Mouse (Mus musculus) CH12.LX (cell line): Measurements from ENCODE around the gene Scel. TPM values are rescaled to one million over a fixed set of nuclear protein-coding genes. Genes with fewer than 3 reads are reported as not detected.

Experiments
- DNase-seq: peaks from one replicate; pipeline ENCODE4 v3.0.0-alpha.2; 2013; ENCODE audit errors: extremely low read depth
- H3K27ac ChIP-seq: 2 replicates; pipeline ENCODE4 v1.5.1; 2012; ENCODE audit warnings: low read depth, mild to moderate bottlenecking, control low read depth, moderate library complexity; ENCODE audit not compliant: insufficient read depth
- H3K27me3 ChIP-seq: replicated peaks from 2 replicates; pipeline ENCODE3; 2012; ENCODE audit warnings: inconsistent platforms
- H3K36me3 ChIP-seq, 2 experiments: replicated peaks in 1 of 2; 2 replicates each; pipeline versions ENCODE3 to v1.6.1; 2012; ENCODE audit warnings: inconsistent platforms in 1 of 2, low read length in 1 of 2, mild to moderate bottlenecking in 1 of 2, mixed read lengths in 1 of 2, moderate library complexity in 1 of 2; ENCODE audit not compliant: control insufficient read depth in 1 of 2, insufficient read depth in 1 of 2
- H3K4me1 ChIP-seq, 2 experiments: 2 replicates each; pipeline ENCODE4 v1.6.1; 2012; ENCODE audit warnings: inconsistent platforms in 1 of 2, moderate library complexity in 1 of 2; ENCODE audit not compliant: insufficient read depth in 2 of 2, control insufficient read depth in 1 of 2
- H3K4me2 ChIP-seq: 2 replicates; pipeline ENCODE4 v1.6.1; 2012; ENCODE audit warnings: low read depth, mild to moderate bottlenecking, control low read depth; ENCODE audit not compliant: poor library complexity, insufficient read depth, severe bottlenecking
- H3K4me3 ChIP-seq, 3 experiments: fragments of 150-350 bp in 1 of 3; sonication (generic) in 1 of 3; replicated peaks in 1 of 3; 2 replicates each; pipeline versions ENCODE3 to v1.5.1; 2011 to 2012; ENCODE audit warnings: low read depth in 2 of 3, low read length in 2 of 3, mild to moderate bottlenecking in 2 of 3, moderate library complexity in 2 of 3, control low read depth in 1 of 3, improper control_type of control experiment in 1 of 3, inconsistent platforms in 1 of 3, mixed read lengths in 1 of 3; ENCODE audit not compliant: poor library complexity in 1 of 3
- H3K79me2 ChIP-seq: replicated peaks from 2 replicates; pipeline ENCODE4 v1.6.1; 2012; ENCODE audit warnings: mild to moderate bottlenecking, moderate library complexity; ENCODE audit not compliant: control insufficient read depth, poor library complexity, insufficient read depth, severe bottlenecking; ENCODE audit errors: extremely low read depth
- H3K9ac ChIP-seq: 2 replicates; pipeline ENCODE4 v1.6.1; 2012; ENCODE audit warnings: low read depth, mild to moderate bottlenecking, control low read depth, moderate library complexity; ENCODE audit not compliant: insufficient read depth
- H3K9me3 ChIP-seq: replicated peaks from 2 replicates; pipeline ENCODE3; 2012; ENCODE audit warnings: low read length, inconsistent platforms, mixed read lengths
- BHLHE40 ChIP-seq: IDR thresholded peaks from 2 replicates; pipeline ENCODE4 v1.6.1; 2011; ENCODE audit warnings: mild to moderate bottlenecking, low read depth, low read length, improper control_type of control experiment
- CHD1 ChIP-seq: IDR thresholded peaks from 2 replicates; pipeline ENCODE4 v1.6.1; 2012; ENCODE audit warnings: low read depth, low read length, improper control_type of control experiment, inconsistent platforms
- CHD2 ChIP-seq: IDR thresholded peaks from 2 replicates; pipeline ENCODE4 v1.6.1; 2011; ENCODE audit warnings: low read length, improper control_type of control experiment
- CTCF ChIP-seq, 2 experiments: IDR thresholded peaks in 1 of 2; conservative IDR thresholded peaks in 1 of 2; 2 replicates each; pipeline ENCODE4 v1.5.1; 2011 to 2012; ENCODE audit warnings: low read depth in 2 of 2, low read length in 2 of 2, improper control_type of control experiment in 1 of 2, inconsistent platforms in 1 of 2, mild to moderate bottlenecking in 1 of 2, moderate library complexity in 1 of 2
- ELF1 ChIP-seq: IDR thresholded peaks from 2 replicates; pipeline ENCODE4 v1.6.1; 2014; ENCODE audit warnings: low read depth, mild to moderate bottlenecking, inconsistent platforms, low read length, improper control_type of control experiment
- EP300 ChIP-seq: IDR thresholded peaks from 2 replicates; pipeline ENCODE4 v1.6.1; 2011; ENCODE audit warnings: low read length, improper control_type of control experiment
- ETS1 ChIP-seq: conservative IDR thresholded peaks from 2 replicates; pipeline ENCODE4 v1.6.1; 2012; ENCODE audit warnings: low read depth, mild to moderate bottlenecking, inconsistent platforms, low read length, improper control_type of control experiment, moderate library complexity
- HCFC1 ChIP-seq: IDR thresholded peaks from 2 replicates; pipeline ENCODE4 v1.6.1; 2012; ENCODE audit warnings: low read depth, mild to moderate bottlenecking, inconsistent platforms, low read length, improper control_type of control experiment
- IRF4 ChIP-seq: IDR thresholded peaks from 2 replicates; pipeline ENCODE4 v1.6.1; 2014; ENCODE audit warnings: low read depth, mild to moderate bottlenecking, inconsistent platforms, low read length, improper control_type of control experiment
- JUND ChIP-seq: conservative IDR thresholded peaks from 2 replicates; pipeline ENCODE4 v1.6.1; 2011; ENCODE audit warnings: low read depth, low read length, improper control_type of control experiment
- MAX ChIP-seq: IDR thresholded peaks from 2 replicates; pipeline ENCODE4 v1.6.1; 2011; ENCODE audit warnings: low read length, improper control_type of control experiment
- MAZ ChIP-seq: IDR thresholded peaks from 2 replicates; pipeline ENCODE4 v1.6.1; 2012; ENCODE audit warnings: low read depth, mild to moderate bottlenecking, inconsistent platforms, low read length, improper control_type of control experiment, moderate library complexity
- MEF2A ChIP-seq: IDR thresholded peaks from 2 replicates; pipeline ENCODE4 v1.6.1; 2014; ENCODE audit warnings: low read depth, mild to moderate bottlenecking, inconsistent platforms, low read length, improper control_type of control experiment, borderline replicate concordance
- MYC ChIP-seq: IDR thresholded peaks from 2 replicates; pipeline ENCODE4 v1.6.1; 2011; ENCODE audit warnings: low read depth, mild to moderate bottlenecking, improper control_type of control experiment, low read length
- NELFE ChIP-seq: IDR thresholded peaks from 2 replicates; pipeline ENCODE4 v1.6.1; 2011; ENCODE audit warnings: low read depth, low read length, improper control_type of control experiment
- PAX5 ChIP-seq: IDR thresholded peaks from 2 replicates; pipeline ENCODE4 v1.6.1; 2012; ENCODE audit warnings: low read length, inconsistent platforms, mixed read lengths
- RAD21 ChIP-seq: IDR thresholded peaks from 2 replicates; pipeline ENCODE4 v1.6.1; 2011; ENCODE audit warnings: low read depth, mild to moderate bottlenecking, low read length, improper control_type of control experiment, moderate library complexity
- RCOR1 ChIP-seq: conservative IDR thresholded peaks from 2 replicates; pipeline ENCODE4 v1.6.1; 2012; ENCODE audit warnings: low read depth, mild to moderate bottlenecking, inconsistent platforms, low read length, improper control_type of control experiment
- SIN3A ChIP-seq: IDR thresholded peaks from 2 replicates; pipeline ENCODE4 v1.6.1; 2012; ENCODE audit warnings: low read length, improper control_type of control experiment, inconsistent platforms
- SMC3 ChIP-seq: IDR thresholded peaks from 2 replicates; pipeline ENCODE4 v1.6.1; 2011; ENCODE audit warnings: low read depth, low read length, improper control_type of control experiment
- UBTF ChIP-seq: IDR thresholded peaks from 2 replicates; pipeline ENCODE4 v1.6.1; 2012; ENCODE audit warnings: low read depth, mild to moderate bottlenecking, inconsistent platforms, low read length, improper control_type of control experiment, moderate library complexity
- USF1 ChIP-seq: IDR thresholded peaks from 2 replicates; pipeline ENCODE4 v1.6.1; 2014; ENCODE audit warnings: low read depth, mild to moderate bottlenecking, inconsistent platforms, low read length, improper control_type of control experiment
- USF2 ChIP-seq: conservative IDR thresholded peaks from 2 replicates; pipeline ENCODE4 v1.6.1; 2011; ENCODE audit warnings: low read depth, low read length, improper control_type of control experiment
- ZKSCAN1 ChIP-seq: IDR thresholded peaks from 2 replicates; pipeline ENCODE4 v1.6.1; 2012; ENCODE audit warnings: low read depth, inconsistent platforms, low read length, improper control_type of control experiment, borderline replicate concordance
- ZNF384 ChIP-seq: IDR thresholded peaks from 2 replicates; pipeline ENCODE4 v1.6.1; 2012; ENCODE audit warnings: low read depth, low read length, improper control_type of control experiment, inconsistent platforms
- dilution Hi-C: fragments of 300-500 bp; cut with MboI; formaldehyde crosslinking; loops from 2 replicates; pipeline ENCODE4 v1.14.3; 2020; ENCODE audit warnings: low sequenced_read_pairs; ENCODE audit not compliant: extremely low pct_unique_long_range_greater_than_20kb, extremely low pct_ligation_motif_present
- in situ Hi-C: fragments of 300-500 bp; cut with MboI; formaldehyde crosslinking; loops from 3 replicates; pipeline ENCODE4 v1.14.3; 2019; ENCODE audit warnings: low sequenced_read_pairs, low pct_ligation_motif_present, low pct_unique_long_range_greater_than_20kb, mixed read lengths
- polyA plus RNA-seq: library from polyadenylated mRNA; unstranded; fragments of >175 nt; gene quantifications from 2 replicates; pipeline ENCODE4 v1.2.1, GENCODE M21; 2012; ENCODE audit warnings: low read depth; ENCODE audit not compliant: insufficient read length
- total RNA-seq, 2 experiments: library from RNA; depleted of rRNA; stranded (reverse); fragments of 300-350 nt in 1 of 2; fragments of >200 nt in 1 of 2; gene quantifications; 2 replicates each; pipeline ENCODE4 v1.2.3; 2012 to 2014

Gene Scel
- total and polyA plus RNA-seq, 3 experiments = 0.04 to 0.31 (median 0.31) TPM

DNA sequence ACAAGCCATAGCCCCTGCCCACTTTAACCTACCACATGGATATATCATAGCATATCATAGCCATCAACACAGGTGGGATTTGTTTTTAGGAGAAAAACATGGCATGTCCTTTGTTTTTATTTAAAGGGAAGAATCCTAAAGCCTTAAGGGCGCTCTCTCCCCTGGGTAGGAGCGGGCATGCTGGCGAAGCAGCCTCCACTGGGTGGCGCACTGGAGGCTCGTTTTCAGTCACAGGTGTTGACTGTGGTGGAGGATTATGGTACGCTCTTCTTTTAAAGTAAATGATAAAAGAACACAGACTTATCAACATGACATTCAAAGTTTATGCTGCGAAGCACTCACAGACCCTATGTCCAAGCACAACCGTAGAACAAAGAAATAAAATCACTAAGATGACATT is 117.4 kb downstream of the Scel start:
- no peak for DNase-seq
- Histone ChIP-seq H3K4me3 (no peak overlapping the region), H3K36me3 (no peaks in the 10 kb centered on the region), H3K9ac (no peak overlapping the region), H3K9me3 (peaks cover 2% of the 10 kb centered on the region), H3K79me2 (no peaks in the 10 kb centered on the region)
- in situ Hi-C loops (no loop called here), dilution Hi-C loops (no loop called here)
- peak; percentile 65 for TF ChIP-seq SMC3
- TF ChIP-seq RAD21 = peak; percentile 41
- TF ChIP-seq EP300 = no peak
- TF ChIP-seq CTCF (conservative IDR thresholded peaks at IDR 0.05 in 1 of 2, IDR thresholded peaks at IDR 0.05 in 1 of 2; ENCODE audit: low read depth in 2 of 2, low read length in 2 of 2) = peak; percentile 12 to 59; a peak in 2 of 4 replicates
- TF ChIP-seq, all 38 proteins: peak for 3
- H3K4me2 ChIP-seq = no peak overlapping the region
- no peaks in the 10 kb centered on the region for H3K4me1 ChIP-seq
- no peak overlapping the region for H3K27ac ChIP-seq
- H3K27me3 ChIP-seq = no peaks in the 10 kb centered on the region

DNA sequence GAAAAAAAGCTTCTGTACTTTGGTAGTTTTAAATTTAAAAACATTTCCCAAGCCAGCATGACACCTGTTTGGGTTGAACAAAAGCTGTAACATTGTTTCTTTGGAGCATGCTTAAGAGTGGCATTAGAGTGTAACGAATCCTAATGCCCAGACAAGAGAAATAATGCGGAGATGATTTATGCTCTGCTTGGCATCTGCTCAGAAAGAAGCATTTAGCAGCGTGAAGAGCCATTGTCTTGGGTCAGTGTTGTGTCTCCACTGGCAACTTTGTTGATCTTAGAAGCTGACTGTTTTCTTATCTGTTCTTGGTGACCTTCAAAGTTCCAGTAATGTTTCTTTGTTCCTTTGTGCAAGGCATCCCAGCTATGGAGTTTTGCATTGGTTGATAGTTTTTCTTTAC is 130.8 kb downstream of the Scel start:
- H3K27ac ChIP-seq = no peak overlapping the region
- no peak for DNase-seq
- TF ChIP-seq MYC = no peak
- TF ChIP-seq USF2 = no peak
- no peak for TF ChIP-seq ETS1
- no peak for TF ChIP-seq SIN3A
- no peak for TF ChIP-seq PAX5
- TF ChIP-seq, all 38 proteins: peak for 0
- no peaks in the 10 kb centered on the region for H3K36me3 ChIP-seq
- H3K4me1 ChIP-seq = peaks cover 2 to 4% of the 10 kb centered on the region in 2 experiments; a peak in 2 of 4 replicates
- no peaks in the 10 kb centered on the region for H3K79me2 ChIP-seq
- H3K9me3 ChIP-seq = peaks cover 2% of the 10 kb centered on the region
- dilution Hi-C loops = no loop called here
- H3K4me3 ChIP-seq = no peak overlapping the region
- peaks cover 1% of the 10 kb centered on the region for H3K27me3 ChIP-seq
- no peak overlapping the region for H3K4me2 ChIP-seq
- no peak overlapping the region for H3K9ac ChIP-seq
- in situ Hi-C loops = no loop called here

DNA sequence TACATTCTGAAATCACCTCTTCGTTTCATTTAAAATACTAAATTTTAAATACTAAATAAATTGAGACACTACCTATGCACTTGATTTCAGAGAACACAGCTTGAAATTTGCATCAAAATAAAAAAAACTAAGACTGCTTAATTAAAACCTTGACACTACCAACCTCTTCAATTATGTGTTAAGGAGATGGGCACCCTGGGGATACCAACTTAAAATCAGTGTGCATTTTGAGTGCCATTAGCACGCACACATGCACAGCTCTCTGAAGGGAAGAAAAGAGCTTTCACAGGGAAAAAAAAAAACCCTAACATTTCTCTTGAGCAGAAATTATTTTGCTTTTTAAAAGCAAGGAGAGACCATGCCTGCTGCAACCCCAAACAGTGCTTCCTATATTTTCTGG is 134.8 kb downstream of the Scel start:
- in situ Hi-C loops = no loop called here

More for the DNA sequence above, 134.8 kb downstream of the Scel start:
- Histone ChIP-seq H3K9ac (no peak overlapping the region), H3K4me1 (peaks cover 3 to 28% of the 10 kb centered on the region in 2 experiments; a peak in 3 of 4 replicates), H3K4me2 (no peak overlapping the region), H3K27me3 (peaks cover 1% of the 10 kb centered on the region), H3K36me3 (no peaks in the 10 kb centered on the region), H3K9me3 (no peaks in the 10 kb centered on the region), H3K79me2 (peaks cover 15% of the 10 kb centered on the region), H3K4me3 (no peak overlapping the region), H3K27ac (no peak overlapping the region)
- no peak for TF ChIP-seq ETS1
- TF ChIP-seq RCOR1 = no peak
- TF ChIP-seq BHLHE40 = no peak
- TF ChIP-seq CHD1 = no peak
- no peak for TF ChIP-seq ZKSCAN1
- no peak for TF ChIP-seq ZNF384
- no peak for TF ChIP-seq MEF2A
- no peak for TF ChIP-seq CHD2
- no peak for TF ChIP-seq USF1
- no peak for TF ChIP-seq MAZ
- TF ChIP-seq IRF4 = no peak
- TF ChIP-seq JUND = no peak
- no peak for TF ChIP-seq NELFE
- TF ChIP-seq HCFC1 = no peak
- no peak for TF ChIP-seq MYC
- no peak for TF ChIP-seq UBTF
- TF ChIP-seq MAX = no peak
- no peak for TF ChIP-seq CTCF (conservative IDR thresholded peaks at IDR 0.05 in 1 of 2, IDR thresholded peaks at IDR 0.05 in 1 of 2; ENCODE audit: low read depth in 2 of 2, low read length in 2 of 2)
- TF ChIP-seq ELF1 = no peak
- DNase-seq = no peak
- dilution Hi-C loops = no loop called here
